Mouse (Mus musculus) limb, embryonic 14.5 days (tissue): Measurements from ENCODE around the gene Zfp706. TPM values are rescaled to one million over a fixed set of nuclear protein-coding genes. Genes with fewer than 3 reads are reported as not detected.

Experiments
- ATAC-seq: fragments of 200-750 bp; cut with Nextera tagmentation; 2 replicates; pipeline ENCODE4 v1.8.0; 2017; ENCODE audit warnings: low read depth, moderate number of reproducible peaks, moderate TSS enrichment; ENCODE audit not compliant: low FRiP score
- DNase-seq: peaks from one replicate; pipeline ENCODE4 v3.0.0-alpha.2; 2015; ENCODE audit warnings: low spot score
- H3K27ac ChIP-seq: fragments of 300-500 bp; sonication (generic); replicated peaks from 2 replicates; pipeline ENCODE4 v1.5.1; 2014; ENCODE audit warnings: low read depth, mild to moderate bottlenecking, low read length, moderate library complexity, mixed read lengths
- H3K27me3 ChIP-seq: fragments of 300-500 bp; sonication (generic); 2 replicates; pipeline ENCODE4 v1.6.1; 2014; ENCODE audit warnings: low read length, mixed read lengths; ENCODE audit not compliant: control insufficient read depth, insufficient read depth
- H3K36me3 ChIP-seq: fragments of 300-500 bp; sonication (generic); 2 replicates; pipeline ENCODE4 v1.6.1; 2014; ENCODE audit warnings: mild to moderate bottlenecking, low read length, moderate library complexity, mixed read lengths; ENCODE audit not compliant: control insufficient read depth, insufficient read depth
- H3K4me1 ChIP-seq: fragments of 300-500 bp; sonication (generic); 2 replicates; pipeline ENCODE4 v1.6.1; 2014; ENCODE audit warnings: antibody characterized with exemption, low read length, mixed read lengths; ENCODE audit not compliant: control insufficient read depth, insufficient read depth
- H3K4me2 ChIP-seq: fragments of 300-500 bp; sonication (generic); replicated peaks from 2 replicates; pipeline ENCODE4 v1.6.1; 2014; ENCODE audit warnings: low read depth, mild to moderate bottlenecking, low read length, moderate library complexity; ENCODE audit not compliant: severe bottlenecking
- H3K4me3 ChIP-seq: fragments of 300-500 bp; sonication (generic); replicated peaks from 2 replicates; pipeline ENCODE4 v1.5.1; 2014; ENCODE audit warnings: low read length
- H3K9ac ChIP-seq: fragments of 300-500 bp; sonication (generic); 2 replicates; pipeline ENCODE4 v1.6.1; 2014; ENCODE audit warnings: mild to moderate bottlenecking, low read depth, low read length, moderate library complexity; ENCODE audit not compliant: severe bottlenecking
- H3K9me3 ChIP-seq: fragments of 300-500 bp; sonication (generic); 2 replicates; pipeline ENCODE4 v1.6.1; 2016; ENCODE audit warnings: low read length; ENCODE audit not compliant: control insufficient read depth
- POLR2A ChIP-seq: fragments of 200-500 bp; IDR thresholded peaks from 2 replicates; pipeline ENCODE4 v1.8.0; 2012; ENCODE audit warnings: inconsistent platforms, mild to moderate bottlenecking, moderate library complexity, borderline replicate concordance; ENCODE audit not compliant: insufficient read depth, insufficient read length; ENCODE audit errors: extremely low read depth
- WGBS: fragments of 180-500 bp; shearing (Covaris S2); extraction: QIAGEN DNeasy Blood & Tissue Kit; methylation state at CpG from one replicate; pipeline ENCODE4 v1.1.7; 2014; 5-methylcytosine and 5-hydroxymethylcytosine counted together
- polyA plus RNA-seq, 2 experiments: library from polyadenylated mRNA; depleted of rRNA in 1 of 2; stranded (reverse) in 1 of 2; unstranded in 1 of 2; fragments of >200 nt; fragmentation: Nextera tagmentation in 1 of 2; extraction: Ambion mirVana in 1 of 2; gene quantifications; 2 replicates each; pipeline versions ENCODE4 v1.2.1 to v1.2.3; 2012 to 2014

The Zfp706 gene
- polyA plus RNA-seq, 2 experiments: 98.3 to 400 TPM

DNA sequence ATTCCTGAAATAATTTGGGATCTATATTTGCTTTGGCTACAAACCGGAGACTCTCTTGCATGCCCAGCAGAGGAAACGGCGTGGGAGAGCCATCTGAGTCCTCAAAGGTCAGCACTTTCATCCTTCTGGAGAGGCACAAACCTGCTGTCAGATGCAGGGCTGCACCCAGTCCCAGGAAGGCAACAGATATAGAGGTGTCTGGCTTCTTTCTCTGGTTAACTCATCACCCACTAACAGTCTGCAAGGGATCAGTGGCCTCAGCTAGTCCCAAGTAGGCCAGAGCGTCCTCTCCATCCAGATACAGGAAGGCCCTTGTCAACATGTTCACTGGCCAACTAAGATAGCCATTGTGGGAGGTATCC is 46.7 kb downstream of the Zfp706 start:
- Histone ChIP-seq H3K36me3 (no peaks in the 10 kb centered on the region), H3K4me2 (no peak overlapping the region), H3K27me3 (no peaks in the 10 kb centered on the region), H3K4me3 (no peak overlapping the region), H3K9ac (no peak overlapping the region), H3K9me3 (no peaks in the 10 kb centered on the region), H3K4me1 (no peaks in the 10 kb centered on the region), H3K27ac (no peak overlapping the region)
- no peak for DNase-seq
- ATAC-seq: no peak
- TF ChIP-seq POLR2A: no peak
- WGBS: 88% methylated on average over 4 of the region's 4 CpGs

DNA sequence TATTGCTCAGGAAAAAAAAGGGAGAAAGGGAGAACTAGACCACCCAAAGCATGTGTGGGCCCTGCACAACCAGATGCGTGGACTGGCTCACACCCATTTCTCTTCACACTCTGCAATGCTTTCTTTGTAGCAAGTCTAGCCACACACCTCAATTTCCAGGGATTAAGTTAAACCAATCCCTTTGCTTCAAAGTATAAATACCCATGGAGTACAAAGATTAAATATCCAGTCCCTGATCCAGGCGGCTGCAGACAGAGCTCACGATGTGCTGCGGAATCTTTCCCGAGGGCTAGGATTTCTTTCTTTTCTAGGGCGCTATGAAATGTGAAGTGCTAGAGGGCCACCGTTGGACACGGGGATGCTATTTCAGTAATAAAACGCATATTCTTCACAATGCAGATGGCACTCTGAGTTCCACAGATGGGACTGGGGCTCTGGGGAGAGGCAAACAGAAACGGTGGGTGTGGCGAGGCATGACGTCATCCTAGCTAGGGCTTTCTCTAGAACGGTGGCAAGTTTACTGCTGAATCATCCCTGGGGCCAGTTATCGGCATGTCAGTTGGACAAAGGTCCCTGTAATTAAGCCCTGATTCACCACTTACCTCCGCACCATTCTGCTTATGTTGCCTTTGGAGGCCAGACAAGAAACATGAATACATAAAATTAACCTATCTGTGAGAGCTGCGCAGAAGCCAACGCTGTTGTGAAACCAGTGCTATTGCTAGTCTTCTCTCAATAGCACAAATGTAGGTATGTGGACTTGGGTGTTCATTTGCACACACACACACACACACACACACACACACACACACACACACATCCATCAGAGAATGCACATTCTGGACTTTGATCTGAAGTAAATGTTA is 47.3 kb downstream of the Zfp706 start:
- peak; percentile 82; the same call in 1 of the 2 replicates for ATAC-seq

DNA sequence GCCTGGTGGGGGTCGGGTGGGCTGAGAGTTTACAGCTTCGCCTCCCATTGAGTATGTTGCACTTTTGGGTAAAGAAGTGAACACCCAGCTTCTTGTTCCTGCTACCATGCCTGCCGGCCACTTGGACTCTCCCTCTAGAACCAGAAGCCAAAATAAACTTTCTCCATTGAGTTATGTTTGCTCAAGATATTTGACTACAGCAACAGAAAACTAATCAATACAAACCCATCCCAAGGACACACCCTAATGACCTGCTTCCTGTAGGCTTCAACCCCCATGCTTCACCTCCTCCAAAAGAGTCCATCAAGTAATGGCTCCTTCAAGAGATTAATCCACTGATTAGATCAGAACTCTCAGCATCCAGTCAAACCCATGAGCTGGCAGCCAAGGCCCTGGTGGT is 51.4 kb downstream of the Zfp706 start:
- Histone ChIP-seq H3K36me3 (no peaks in the 10 kb centered on the region), H3K4me3 (no peak overlapping the region), H3K9me3 (no peaks in the 10 kb centered on the region), H3K4me2 (no peak overlapping the region), H3K9ac (no peak overlapping the region), H3K27ac (no peak overlapping the region), H3K27me3 (no peaks in the 10 kb centered on the region), H3K4me1 (no peaks in the 10 kb centered on the region)
- WGBS: 92% methylated on average over 3 of the region's 3 CpGs
- TF ChIP-seq POLR2A: no peak
- ATAC-seq (no peak), DNase-seq (no peak)

More for the DNA sequence above, 47.3 kb downstream of the Zfp706 start:
- no peaks in the 10 kb centered on the region for H3K4me1 ChIP-seq
- 57% methylated on average over 17 of the region's 17 CpGs for WGBS
- H3K36me3 ChIP-seq: no peaks in the 10 kb centered on the region
- DNase-seq: peak; percentile 36
- no peak for TF ChIP-seq POLR2A
- H3K27me3 ChIP-seq: no peaks in the 10 kb centered on the region
- no peaks in the 10 kb centered on the region for H3K9me3 ChIP-seq
- no peak overlapping the region for H3K27ac ChIP-seq
- no peak overlapping the region for H3K4me2 ChIP-seq
- H3K9ac ChIP-seq: no peak overlapping the region
- H3K4me3 ChIP-seq: no peak overlapping the region

DNA sequence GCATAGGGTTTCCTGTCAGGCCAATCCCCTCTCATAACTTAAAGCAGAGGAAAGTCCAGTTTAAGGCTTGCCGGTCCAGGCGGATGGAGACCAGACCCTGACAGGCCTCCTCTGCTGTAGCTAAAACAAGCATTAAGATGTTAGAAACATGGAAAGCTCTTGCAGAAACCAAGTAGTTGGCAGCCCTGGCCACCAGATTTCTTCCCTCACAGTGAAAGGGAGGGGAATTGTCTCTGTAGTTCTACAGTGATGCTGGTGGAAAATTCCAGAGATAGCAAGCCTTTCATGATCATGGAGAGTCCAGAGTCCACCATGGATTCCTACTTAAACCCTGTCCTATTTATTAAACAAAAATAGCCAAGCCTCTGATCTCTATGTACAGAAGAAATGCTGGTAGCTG is 57.3 kb downstream of the Zfp706 start:
- 93% methylated on average over 2 of the region's 2 CpGs for WGBS
- no peaks in the 10 kb centered on the region for H3K4me1 ChIP-seq
- DNase-seq: no peak
- no peak overlapping the region for H3K4me3 ChIP-seq
- H3K9ac ChIP-seq: no peak overlapping the region
- ATAC-seq: no peak
- no peaks in the 10 kb centered on the region for H3K9me3 ChIP-seq
- H3K4me2 ChIP-seq: no peak overlapping the region
- H3K36me3 ChIP-seq: no peaks in the 10 kb centered on the region
- no peak for TF ChIP-seq POLR2A
- no peaks in the 10 kb centered on the region for H3K27me3 ChIP-seq
- H3K27ac ChIP-seq: no peak overlapping the region

DNA sequence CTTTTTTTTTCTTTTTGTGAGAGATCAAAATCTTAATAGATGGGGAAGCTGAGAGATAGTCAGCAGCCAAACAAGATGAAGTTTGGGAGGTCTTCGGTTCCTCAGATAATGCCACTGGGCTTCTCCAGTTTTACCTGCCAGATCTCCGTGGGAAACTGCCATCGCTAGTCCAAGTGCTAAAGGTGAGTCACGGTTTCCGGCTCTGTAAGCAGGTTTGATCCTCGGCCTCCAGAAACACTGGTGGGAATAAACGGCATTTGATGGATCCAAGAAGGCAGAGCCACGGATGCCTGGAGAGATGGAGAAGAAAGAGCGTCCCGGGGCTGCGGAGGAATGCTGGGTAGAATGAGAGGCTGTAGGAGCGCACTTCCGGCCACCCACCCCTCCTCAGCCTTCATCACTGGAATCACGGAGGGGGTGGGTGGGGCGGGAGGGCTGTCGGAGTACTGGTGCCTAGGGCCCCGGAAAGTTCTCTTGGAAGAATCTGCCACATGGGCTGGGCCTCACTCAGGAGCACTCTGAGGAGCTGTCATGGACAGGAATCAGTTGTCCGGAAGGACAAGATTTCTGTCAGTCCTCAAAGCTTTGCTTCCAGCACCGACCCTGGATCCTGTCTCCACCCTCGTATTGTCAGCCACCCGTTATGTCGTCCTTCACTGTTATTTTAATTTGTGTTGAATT is 58.6 kb downstream of the Zfp706 start:
- Histone ChIP-seq H3K27ac (no peak overlapping the region), H3K9me3 (no peaks in the 10 kb centered on the region), H3K27me3 (no peaks in the 10 kb centered on the region), H3K36me3 (no peaks in the 10 kb centered on the region), H3K4me2 (no peak overlapping the region), H3K4me1 (no peaks in the 10 kb centered on the region), H3K9ac (no peak overlapping the region), H3K4me3 (no peak overlapping the region)
- no peak for DNase-seq
- no peak for ATAC-seq
- WGBS: 81% methylated on average over 22 of the region's 22 CpGs
- no peak for TF ChIP-seq POLR2A
